Mouse (Mus musculus) heart, embryonic 14.5 days (tissue): ENCODE data around the gene Tmem106c. TPM values are rescaled to one million over a fixed set of nuclear protein-coding genes. Genes with fewer than 3 reads are reported as not detected.

ENCODE experiments used
- ATAC-seq: fragments of 200-750 bp; cut with Nextera tagmentation; 2 replicates; pipeline ENCODE4 v1.8.0; 2017; ENCODE audit warnings: low read depth, moderate TSS enrichment; ENCODE audit not compliant: insufficient number of reproducible peaks, insufficient read depth, low FRiP score
- H3K27ac ChIP-seq, 2 experiments: fragments of 200-500 bp in 1 of 2; fragments of 300-500 bp in 1 of 2; sonication (generic) in 1 of 2; replicated peaks in 1 of 2; 2 replicates each; pipeline ENCODE4 v1.5.1; 2012 to 2014; ENCODE audit warnings: low read depth in 2 of 2, low read length in 2 of 2, control low read depth in 1 of 2, mild to moderate bottlenecking in 1 of 2, mixed read lengths in 1 of 2; ENCODE audit not compliant: control insufficient read depth in 1 of 2, insufficient read depth in 1 of 2
- H3K27me3 ChIP-seq: fragments of 300-500 bp; sonication (generic); 2 replicates; pipeline ENCODE4 v1.6.1; 2014; ENCODE audit warnings: mild to moderate bottlenecking, low read length, control low read depth; ENCODE audit not compliant: control insufficient read depth, insufficient read depth
- H3K36me3 ChIP-seq: fragments of 300-500 bp; sonication (generic); 2 replicates; pipeline ENCODE4 v1.6.1; 2014; ENCODE audit warnings: mild to moderate bottlenecking, control low read depth, low read length, mixed read lengths; ENCODE audit not compliant: control insufficient read depth, insufficient read depth
- H3K4me1 ChIP-seq, 2 experiments: fragments of 200-500 bp in 1 of 2; fragments of 300-500 bp in 1 of 2; sonication (generic) in 1 of 2; 2 replicates each; pipeline ENCODE4 v1.6.1; 2012 to 2014; ENCODE audit warnings: low read length in 2 of 2, control low read depth in 1 of 2, mixed read lengths in 1 of 2; ENCODE audit not compliant: control insufficient read depth in 2 of 2, insufficient read depth in 2 of 2
- H3K4me2 ChIP-seq: fragments of 300-500 bp; sonication (generic); 2 replicates; pipeline ENCODE4 v1.6.1; 2014; ENCODE audit warnings: mild to moderate bottlenecking, low read length
- H3K4me3 ChIP-seq, 2 experiments: fragments of 200-500 bp in 1 of 2; fragments of 300-500 bp in 1 of 2; sonication (generic) in 1 of 2; 2 replicates each; pipeline ENCODE4 v1.5.1; 2012 to 2014; ENCODE audit warnings: low read length in 2 of 2, mild to moderate bottlenecking in 2 of 2, control low read depth in 1 of 2, low read depth in 1 of 2, moderate library complexity in 1 of 2; ENCODE audit not compliant: control insufficient read depth in 1 of 2, insufficient read depth in 1 of 2
- H3K9ac ChIP-seq: fragments of 300-500 bp; sonication (generic); 2 replicates; pipeline ENCODE4 v1.6.1; 2014; ENCODE audit warnings: mild to moderate bottlenecking, low read length
- H3K9me3 ChIP-seq: fragments of 300-500 bp; sonication (generic); 2 replicates; pipeline ENCODE4 v1.6.1; 2016; ENCODE audit warnings: low read length, control low read depth; ENCODE audit not compliant: control insufficient read depth
- WGBS: fragments of 180-500 bp; shearing (Covaris S2); extraction: QIAGEN DNeasy Blood & Tissue Kit; methylation state at CpG from one replicate; pipeline ENCODE4 v1.1.7; 2014; 5-methylcytosine and 5-hydroxymethylcytosine counted together
- polyA plus RNA-seq: library from polyadenylated mRNA; unstranded; fragments of >200 nt; fragmentation: Nextera tagmentation; extraction: Ambion mirVana; gene quantifications from 2 replicates; pipeline ENCODE4 v1.2.1, GENCODE M21; 2014

Tmem106c gene
- polyA plus RNA-seq, 1 experiment from 2014 or later, result 40.6 TPM

DNA sequence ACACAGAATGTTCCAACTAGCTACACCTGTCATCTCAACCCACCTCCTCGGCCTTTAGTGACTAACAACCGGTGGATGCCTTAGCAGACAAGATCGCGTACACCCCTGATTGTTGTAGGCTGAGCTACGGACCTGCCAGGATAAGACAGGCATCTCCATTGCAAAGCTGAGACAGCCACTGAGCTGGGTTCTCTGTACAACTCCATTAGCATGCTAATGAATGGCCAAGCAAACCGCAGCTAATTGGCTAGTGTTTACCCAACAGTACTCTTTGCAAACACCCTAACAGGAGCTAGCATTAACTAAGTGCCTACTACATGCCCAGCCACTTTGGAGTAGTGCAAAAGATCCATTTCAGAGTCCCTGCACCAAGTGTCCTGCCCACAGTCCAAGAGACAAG lies 48.8 kb downstream of the Tmem106c start:
- 77% methylated on average over 6 of the region's 6 CpGs for WGBS

DNA sequence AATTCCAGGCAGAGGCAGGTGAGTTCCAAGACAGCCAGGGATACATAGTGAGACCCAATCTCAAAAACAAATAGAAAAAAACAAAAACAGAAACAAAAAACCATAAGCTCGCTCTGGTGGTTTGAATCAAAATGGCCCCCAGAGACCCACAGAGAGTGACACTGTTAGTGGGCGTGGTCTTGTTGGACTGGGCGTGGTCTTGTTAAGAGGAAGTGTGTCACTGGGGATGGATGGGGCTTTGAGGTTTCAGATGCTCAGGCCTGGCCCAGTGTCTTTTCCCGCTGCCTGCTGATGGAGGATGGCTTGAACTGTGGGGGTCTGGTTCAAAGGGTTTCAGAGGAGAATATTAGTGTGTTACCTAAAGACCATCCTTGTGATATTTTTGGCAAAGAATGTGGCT lies 53.9 kb downstream of the Tmem106c start:
- ATAC-seq, result no peak
- Histone ChIP-seq H3K9me3 (no peaks in the 10 kb centered on the region), H3K9ac (no peak overlapping the region), H3K36me3 (no peaks in the 10 kb centered on the region), H3K27ac (no peak overlapping the region), H3K4me2 (no peak overlapping the region), H3K4me1 (no peaks in the 10 kb centered on the region), H3K27me3 (no peaks in the 10 kb centered on the region), H3K4me3 (no peak overlapping the region)
- WGBS, result 78% methylated on average over 4 of the region's 4 CpGs

More for the DNA sequence above, 48.8 kb downstream of the Tmem106c start:
- no peak overlapping the region for H3K9ac ChIP-seq
- H3K4me1 ChIP-seq, result peaks cover 5% of the 10 kb centered on the region in 2 experiments; a peak in 3 of 4 replicates
- no peaks in the 10 kb centered on the region for H3K36me3 ChIP-seq
- no peaks in the 10 kb centered on the region for H3K9me3 ChIP-seq
- H3K4me3 ChIP-seq, result no peak overlapping the region
- no peak overlapping the region for H3K4me2 ChIP-seq
- H3K27me3 ChIP-seq, result no peaks in the 10 kb centered on the region; the same call in 1 of the 2 replicates
- no peak overlapping the region for H3K27ac ChIP-seq
- ATAC-seq, result no peak

DNA sequence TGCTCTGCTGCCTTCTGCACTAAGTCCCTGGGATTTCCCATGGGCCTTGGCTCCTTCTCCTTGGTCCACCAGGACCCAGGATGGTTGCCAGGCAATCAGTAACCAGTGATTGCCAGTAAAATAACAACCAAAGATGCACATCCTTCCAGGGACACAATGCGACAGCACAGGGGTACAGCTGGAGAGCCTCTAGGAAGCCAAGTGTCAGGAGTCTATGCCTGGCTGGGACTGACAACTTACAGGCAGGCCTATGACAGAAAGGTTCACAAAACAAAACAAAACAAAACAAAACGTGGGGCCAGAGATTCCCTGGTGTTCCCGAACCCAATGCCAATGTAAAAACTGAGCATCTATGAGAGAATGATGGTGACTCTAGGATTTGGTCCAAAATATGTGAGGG lies 55.0 kb downstream of the Tmem106c start:
- no peaks in the 10 kb centered on the region for H3K36me3 ChIP-seq
- H3K4me3 ChIP-seq, result no peak overlapping the region
- no peak overlapping the region for H3K4me2 ChIP-seq
- no peaks in the 10 kb centered on the region for H3K9me3 ChIP-seq
- no peak for ATAC-seq
- no peak overlapping the region for H3K27ac ChIP-seq
- H3K4me1 ChIP-seq, result no peaks in the 10 kb centered on the region
- WGBS, result 45% methylated on average over 3 of the region's 3 CpGs
- no peak overlapping the region for H3K9ac ChIP-seq
- H3K27me3 ChIP-seq, result no peaks in the 10 kb centered on the region

Other genes with a start within 250 kb of the Tmem106c start
- gene Endou, start 232.9 kb upstream of the Tmem106c start, polyA plus RNA-seq, result 0.19 and 0.43 TPM in 2 replicates
- 15.9 and 19.2 TPM in 2 replicates for gene Rapgef3, start 196.2 kb upstream of the Tmem106c start, polyA plus RNA-seq
- 67.1 and 69.6 TPM in 2 replicates for gene Slc48a1, start 185.7 kb upstream of the Tmem106c start, polyA plus RNA-seq
- 25.7 and 26.7 TPM in 2 replicates for gene Hdac7, start 119.7 kb upstream of the Tmem106c start, polyA plus RNA-seq
- 0.81 and 0.97 TPM in 2 replicates for gene Vdr, start 53.6 kb upstream of the Tmem106c start, polyA plus RNA-seq
- 9.4 and 13.3 TPM in 2 replicates for gene Col2a1, start 40.5 kb downstream of the Tmem106c start, polyA plus RNA-seq
- gene Pfkm, start 128.4 kb downstream of the Tmem106c start, polyA plus RNA-seq, result 108 and 111 TPM in 2 replicates
- 21.2 and 22.7 TPM in 2 replicates for gene Senp1, start 129.5 kb downstream of the Tmem106c start, polyA plus RNA-seq
- gene Asb8, start 201.4 kb downstream of the Tmem106c start, polyA plus RNA-seq, result 109 and 111 TPM in 2 replicates
- gene Ccdc184, start 203.0 kb downstream of the Tmem106c start, polyA plus RNA-seq, result 1.1 and 1.3 TPM in 2 replicates
- not detected in 2 replicates for gene Olfr288, start 231.3 kb downstream of the Tmem106c start, polyA plus RNA-seq